8 mouse cellular contexts compared by ENCODE assay signal in genomic region chr8:108911511-108911910, GRCm38 (mm10).
DNase-seq lines count a peak whose midpoint lies in the region; ATAC-seq and TF ChIP-seq lines count a peak whose summit lies in the region.

No protein-coding gene starts in this region.

- TF ChIP-seq CTCF in lung, adult 2 months (IDR thresholded peaks at IDR 0.05; ENCODE audit: insufficient read depth, low read length), result peak; percentile 99

- TF ChIP-seq POLR2A in lung, adult 2 months (IDR thresholded peaks at IDR 0.05; ENCODE audit: borderline replicate concordance, extremely low read depth, low read depth, low read length), result no peak

- H3K4me1 ChIP-seq in lung, adult 2 months (ENCODE audit: control insufficient read depth, insufficient read depth, low read length), result peaks cover 3% of the 10 kb centered on the region

- peak; percentile 73 for DNase-seq in CD4-positive helper T cell, adult 2 months (ENCODE audit: low read depth, low spot score)
- peak; percentile 85 to 96 for DNase-seq in adrenal gland, adult (ENCODE audit: inconsistent age in 2 of 2, low spot score in 1 of 2)
- peak; percentile 89 for DNase-seq in embryo, embryonic 10 days (ENCODE audit: low spot score)
- peak; percentile 94 to 95 for DNase-seq in kidney, postnatal 4 days
- DNase-seq in lung, adult 2 months, result peak; percentile 84
- DNase-seq in ovary, postnatal 10 days (ENCODE audit: low spot score), result peak; percentile 87
- DNase-seq in thymus, postnatal 14 days, result peak; percentile 95

- 6% methylated on average over 6 of the region's 6 CpGs for WGBS in lung, adult 2 months

- peak; percentile 86 for ATAC-seq in granulocyte monocyte progenitor cell, adult 5-6 weeks (replicated peaks; ENCODE audit: poor library complexity, severe bottlenecking)

- no peak overlapping the region for H3K4me3 ChIP-seq in lung, adult 2 months (replicated peaks; ENCODE audit: extremely low read depth, low read depth, low read length)
